Mouse (Mus musculus) gastrocnemius, postnatal 10 days (tissue): ENCODE measurements around the gene Olfr1313. TPM values are rescaled to one million over a fixed set of nuclear protein-coding genes. Genes with fewer than 3 reads are reported as not detected.
"Not testable (repeated sequence)": the region's sequence is repeated elsewhere in the genome, so short reads cannot be mapped to it uniquely, and the experiment has no call there.

Experiments used
- DNase-seq: peaks from one replicate; pipeline ENCODE4 v3.0.0; 2021; ENCODE audit warnings: mixed read lengths
- long read RNA-seq, 2 experiments: library from polyadenylated mRNA; stranded (forward); transcript quantifications; one replicate each; pipeline ENCODE4 v2.0.0; 2021
- total RNA-seq, 2 experiments: library from RNA; stranded (reverse); gene quantifications; 2 replicates each; pipeline ENCODE4 v1.2.3; 2021

Gene Olfr1313
- total RNA-seq = not detected
- long read RNA-seq, experiment 1 = 0 reads
- long read RNA-seq, experiment 2 = 0 reads

DNA sequence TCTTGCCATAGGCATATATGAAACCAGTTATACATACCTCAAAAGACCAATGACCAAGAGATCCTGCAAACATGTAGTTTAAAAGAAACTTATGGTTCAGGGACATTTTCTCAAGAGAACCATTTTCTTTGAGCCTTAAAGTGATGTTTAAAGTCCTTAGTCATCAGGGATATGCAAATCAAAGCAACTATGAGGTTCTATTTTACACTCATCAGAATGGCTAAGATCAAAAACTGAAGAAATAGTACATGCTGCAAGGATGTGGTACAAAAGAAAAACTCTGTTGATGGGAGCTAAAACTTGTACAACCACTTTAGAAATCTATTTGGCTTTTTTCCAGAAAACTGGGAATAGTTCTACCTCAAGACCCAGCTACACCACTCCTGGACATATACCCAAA lies at the start of gene Olfr1313:
Gene Olfr1313, minus strand, starts transcription at position 101 of the 400 bp plus-strand sequence.
- DNase-seq = no peak

DNA sequence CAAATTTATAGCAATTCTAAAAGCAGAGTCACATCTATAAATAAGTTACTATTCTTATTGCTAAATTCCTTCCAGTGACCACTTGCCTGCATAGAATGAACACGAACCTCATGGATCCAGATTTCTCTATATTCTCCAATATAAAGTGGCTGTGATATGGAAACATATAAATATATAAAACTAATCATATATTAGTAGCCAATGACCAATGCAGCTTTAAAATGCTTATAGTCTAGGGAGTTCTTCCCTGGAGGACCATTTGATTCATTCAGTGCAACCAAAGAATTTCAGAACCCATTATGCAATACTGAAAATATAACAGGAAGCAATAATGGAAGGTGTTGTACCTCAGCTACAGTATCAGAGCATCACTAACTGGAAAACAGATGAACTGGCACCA lies 37.7 kb upstream of the Olfr1313 start, which contains the start of gene Olfr1315-ps1:
Gene Olfr1315-ps1, minus strand, starts transcription at position 101 of the 400 bp plus-strand sequence.
- no peak for DNase-seq

DNA sequence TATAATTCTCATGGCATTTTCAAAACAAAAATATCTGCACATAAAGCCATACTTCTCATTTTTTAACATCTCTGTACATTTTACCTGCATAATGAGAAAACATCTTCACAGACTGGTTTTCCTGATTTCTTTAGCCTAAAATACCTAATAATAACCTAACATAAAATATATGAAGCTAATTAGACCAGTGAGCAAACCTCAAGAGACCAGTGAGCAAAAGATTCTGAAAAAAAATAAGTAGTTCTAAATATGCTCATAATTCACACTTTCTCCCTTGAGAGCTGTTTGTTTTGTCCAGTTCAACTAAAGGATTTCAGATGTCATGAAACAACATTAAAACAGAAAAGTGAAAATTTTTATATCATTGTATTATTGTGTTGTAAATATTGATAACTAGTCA lies 19.0 kb upstream of the Olfr1313 start, which contains the start of gene Olfr1314:
Gene Olfr1314, minus strand, starts transcription at position 101 of the 400 bp plus-strand sequence.
- DNase-seq = no peak

DNA sequence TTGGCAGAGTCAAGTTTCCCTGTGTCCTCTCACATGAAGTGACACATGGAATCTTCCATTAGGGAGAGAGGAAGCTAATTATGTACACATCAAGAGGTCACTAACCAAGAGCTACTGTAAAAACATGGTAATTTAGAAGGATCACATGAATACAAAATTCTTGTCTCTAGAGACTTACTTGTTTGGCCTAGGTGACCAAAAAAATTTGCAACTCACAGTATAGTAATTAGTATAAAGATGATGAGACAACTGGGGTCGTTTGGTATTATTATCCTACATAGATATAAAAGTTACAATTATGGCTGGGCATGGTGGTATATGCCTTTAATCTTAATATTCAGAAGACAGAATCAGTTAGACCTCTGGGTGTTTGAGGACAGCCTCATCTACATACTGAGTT lies 27.5 kb downstream of the Olfr1313 start, which contains the start of gene Olfr1312:
Gene Olfr1312, minus strand, starts transcription at position 101 of the 400 bp plus-strand sequence.
- no peak for DNase-seq

DNA sequence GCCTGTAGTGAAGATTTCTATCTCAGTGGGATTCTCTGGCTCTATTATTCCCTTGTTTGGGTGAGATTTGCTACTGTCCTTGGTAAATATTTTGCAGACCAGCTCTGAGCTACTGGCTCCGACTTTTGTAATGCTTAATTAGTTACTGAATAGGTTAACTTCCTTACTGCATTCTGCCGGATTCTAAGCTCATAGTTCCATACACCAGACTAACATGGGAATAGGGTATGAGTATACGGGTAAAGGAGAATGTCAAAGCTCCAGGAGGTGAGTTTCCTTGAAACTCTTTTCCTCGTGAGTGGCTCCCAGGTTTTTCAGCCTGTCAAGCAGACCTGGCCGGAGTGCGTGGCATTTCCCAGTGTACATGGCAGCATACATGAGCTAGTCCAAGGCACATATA lies 50.7 kb downstream of the Olfr1313 start:
- not testable (repeated sequence) for DNase-seq

DNA sequence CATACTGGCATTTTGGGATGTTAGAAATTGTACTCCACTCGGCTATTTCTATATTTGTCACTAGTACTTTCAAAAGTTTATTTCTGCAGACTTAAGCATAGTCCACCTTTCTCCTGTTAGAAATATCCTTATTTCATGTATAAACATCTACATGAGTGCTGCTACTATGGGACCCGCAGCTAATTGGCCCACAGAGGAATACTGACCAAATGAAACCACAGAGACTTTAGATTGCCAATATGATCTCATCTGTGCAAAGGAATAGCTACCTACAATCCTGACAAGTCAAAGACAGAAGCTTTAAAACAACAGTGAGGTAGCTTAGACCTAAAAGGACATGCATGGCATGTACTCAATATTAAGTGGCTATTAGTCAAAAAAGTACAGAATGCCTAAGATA lies 53.3 kb downstream of the Olfr1313 start, which contains the start of gene Olfr1311:
Gene Olfr1311, minus strand, starts transcription at position 101 of the 400 bp plus-strand sequence.
- no peak for DNase-seq

Other genes with a start within 250 kb of the Olfr1313 start
- not detected for gene Olfr1305, start 200.7 kb downstream of the Olfr1313 start, total RNA-seq
- not detected for gene Olfr1306, start 161.6 kb downstream of the Olfr1313 start, total RNA-seq
- not detected for gene Olfr1307, start 128.4 kb downstream of the Olfr1313 start, total RNA-seq
- not detected for gene Olfr1308, start 112.9 kb downstream of the Olfr1313 start, total RNA-seq
- not detected for gene Olfr1309, start 87.6 kb downstream of the Olfr1313 start, total RNA-seq
- not detected for gene Olfr1310, start 65.1 kb downstream of the Olfr1313 start, total RNA-seq
- not detected for gene Olfr1311, start 53.4 kb downstream of the Olfr1313 start, total RNA-seq
- not detected for gene Olfr1312, start 27.6 kb downstream of the Olfr1313 start, total RNA-seq
- gene Olfr1314, start 18.9 kb upstream of the Olfr1313 start, total RNA-seq = not detected
- gene Olfr1315-ps1, start 37.6 kb upstream of the Olfr1313 start, total RNA-seq = not detected
- gene Olfr1316, start 57.1 kb upstream of the Olfr1313 start, total RNA-seq = not detected
- gene Olfr1317, start 62.5 kb upstream of the Olfr1313 start, total RNA-seq = not detected
- gene Olfr1318, start 76.4 kb upstream of the Olfr1313 start, total RNA-seq = not detected
- 1 to 10 TPM; 3.0 to 5.3 TPM for gene Lpcat4, start 161.6 kb upstream of the Olfr1313 start, total RNA-seq
- not detected for gene Nutm1, start 181.4 kb upstream of the Olfr1313 start, total RNA-seq
- 10 to 100 TPM; 56.0 to 60.4 TPM for gene Nop10, start 184.1 kb upstream of the Olfr1313 start, total RNA-seq
- gene Slc12a6, start 188.0 kb upstream of the Olfr1313 start, total RNA-seq = 10 to 100 TPM; 27.0 to 33.3 TPM
- gene Gm21985, start 188.5 kb upstream of the Olfr1313 start, total RNA-seq = under 1 TPM in 1 of 2 experiments, not detected in 1; 0.18 TPM